Mouse (Mus musculus) spleen, adult 2 months (tissue): ENCODE measurements around the gene Olfr1277. TPM values are rescaled to one million over a fixed set of nuclear protein-coding genes. Genes with fewer than 3 reads are reported as not detected.

Experiments
- DNase-seq, 2 experiments: peaks; one replicate each; pipeline versions ENCODE4 v3.0.0 to v3.0.0-alpha.2; 2012 to 2021; ENCODE audit warnings: low spot score in 2 of 2, low read depth in 1 of 2
- H3K27ac ChIP-seq: fragments of 200-500 bp; 2 replicates; pipeline ENCODE4 v1.5.1; 2012; ENCODE audit warnings: low read length, inconsistent platforms; ENCODE audit not compliant: insufficient read depth
- H3K27me3 ChIP-seq: fragments of 200-500 bp; 2 replicates; pipeline ENCODE4 v1.6.1; 2012; ENCODE audit warnings: mild to moderate bottlenecking, moderate library complexity, low read length, inconsistent platforms; ENCODE audit not compliant: control insufficient read depth, insufficient read depth
- H3K36me3 ChIP-seq: fragments of 200-500 bp; 2 replicates; pipeline ENCODE4 v1.6.1; 2012; ENCODE audit warnings: mild to moderate bottlenecking, low read length, inconsistent platforms; ENCODE audit not compliant: control insufficient read depth, insufficient read depth
- H3K4me1 ChIP-seq: fragments of 200-500 bp; 2 replicates; pipeline ENCODE4 v1.6.1; 2011; ENCODE audit warnings: inconsistent platforms; ENCODE audit not compliant: control insufficient read depth, insufficient read depth, insufficient read length
- H3K4me3 ChIP-seq: fragments of 200-500 bp; 2 replicates; pipeline ENCODE4 v1.5.1; 2011; ENCODE audit warnings: mild to moderate bottlenecking, inconsistent platforms; ENCODE audit not compliant: insufficient read depth, insufficient read length; ENCODE audit errors: extremely low read depth
- CTCF ChIP-seq: fragments of 200-500 bp; IDR thresholded peaks from 2 replicates; pipeline ENCODE4 v1.5.1; 2011; ENCODE audit warnings: mild to moderate bottlenecking, inconsistent platforms; ENCODE audit not compliant: insufficient read depth, insufficient read length, insufficient replicate concordance; ENCODE audit errors: extremely low read depth
- POLR2A ChIP-seq: fragments of 200-500 bp; IDR thresholded peaks from 2 replicates; pipeline ENCODE4 v1.6.1; 2011; ENCODE audit warnings: low read depth, low read length, inconsistent platforms
- WGBS: fragments of 180-500 bp; shearing (Covaris S2); methylation state at CpG from one replicate; pipeline ENCODE4 v1.1.7; 2018; 5-methylcytosine and 5-hydroxymethylcytosine counted together
- polyA plus RNA-seq: library from polyadenylated mRNA; depleted of rRNA; stranded (reverse); fragments of >200 nt; gene quantifications from 2 replicates; pipeline ENCODE4 v1.2.3, GENCODE M21; 2012; rRNA removed

Olfr1277 gene
- polyA plus RNA-seq = not detected in 2 replicates

- no peaks in the 10 kb centered on the region for H3K27me3 ChIP-seq
- H3K27ac ChIP-seq = no peak within 1 kb of the TSS
- H3K4me3 ChIP-seq = no peak within 1 kb of the TSS
- 75% methylated on average over 2 of the region's 2 CpGs for WGBS
- no peak for DNase-seq
- no peak for TF ChIP-seq CTCF
- TF ChIP-seq POLR2A = no peak
- H3K4me1 ChIP-seq = no peaks in the 10 kb centered on the region
- H3K36me3 ChIP-seq = no peaks in the 10 kb centered on the region
Measured at GRCm38 (mm10) chr2:111274006-111274405, at the start of gene Olfr1277. Olfr1277 (minus strand) TSS chr2:111274106.

GRCm38 (mm10) chr2:111313717-111314116, 39.8 kb upstream of the Olfr1277 start, which contains the start of gene Olfr1280:
Olfr1280 (plus strand) TSS chr2:111314017.
- Histone ChIP-seq H3K36me3 (no peaks in the 10 kb centered on the region), H3K4me3 (no peak within 1 kb of the TSS), H3K27ac (no peak within 1 kb of the TSS), H3K27me3 (no peaks in the 10 kb centered on the region), H3K4me1 (no peaks in the 10 kb centered on the region)
- DNase-seq = no peak
- TF ChIP-seq CTCF (no peak), POLR2A (no peak)

GRCm38 (mm10) chr2:111300374-111300773, 26.5 kb upstream of the Olfr1277 start, which contains the start of gene Olfr1279:
Olfr1279 (plus strand) TSS chr2:111300635.
- TF ChIP-seq POLR2A (no peak), CTCF (no peak)
- no peak for DNase-seq
- H3K27me3 ChIP-seq = no peaks in the 10 kb centered on the region
- H3K4me3 ChIP-seq = no peak within 1 kb of the TSS
- H3K4me1 ChIP-seq = no peaks in the 10 kb centered on the region
- no peaks in the 10 kb centered on the region for H3K36me3 ChIP-seq
- H3K27ac ChIP-seq = no peak within 1 kb of the TSS

GRCm38 (mm10) chr2:111298541-111298940, 24.6 kb upstream of the Olfr1277 start:
- DNase-seq = no peak
- Histone ChIP-seq H3K4me1 (no peaks in the 10 kb centered on the region), H3K36me3 (no peaks in the 10 kb centered on the region), H3K27me3 (no peaks in the 10 kb centered on the region), H3K27ac (no peak overlapping the region), H3K4me3 (no peak overlapping the region)
- TF ChIP-seq CTCF (no peak), POLR2A (no peak)

- Histone ChIP-seq H3K27ac (no peak within 1 kb of the TSS), H3K27me3 (no peaks in the 10 kb centered on the region), H3K4me1 (no peaks in the 10 kb centered on the region), H3K4me3 (no peak within 1 kb of the TSS), H3K36me3 (no peaks in the 10 kb centered on the region)
- no peak for DNase-seq
- TF ChIP-seq CTCF (no peak), POLR2A (no peak)
Measured at GRCm38 (mm10) chr2:111289836-111290235, 15.9 kb upstream of the Olfr1277 start, which contains the start of gene Olfr1278. Olfr1278 (plus strand) TSS chr2:111290136.

GRCm38 (mm10) chr2:111254216-111254615, 19.7 kb downstream of the Olfr1277 start, which contains the start of gene Olfr1276:
Olfr1276 (plus strand) TSS chr2:111254516.
- TF ChIP-seq CTCF (no peak), POLR2A (no peak)
- no peak for DNase-seq
- no peak within 1 kb of the TSS for H3K4me3 ChIP-seq
- no peaks in the 10 kb centered on the region for H3K27me3 ChIP-seq
- H3K36me3 ChIP-seq = no peaks in the 10 kb centered on the region
- no peaks in the 10 kb centered on the region for H3K4me1 ChIP-seq
- no peak within 1 kb of the TSS for H3K27ac ChIP-seq

- WGBS = 94% methylated on average over 1 of the region's 1 CpGs
- Histone ChIP-seq H3K36me3 (no peaks in the 10 kb centered on the region), H3K4me3 (no peak within 1 kb of the TSS), H3K27me3 (no peaks in the 10 kb centered on the region), H3K4me1 (no peaks in the 10 kb centered on the region), H3K27ac (no peak within 1 kb of the TSS)
- TF ChIP-seq CTCF (no peak), POLR2A (no peak)
- DNase-seq = no peak
Measured at GRCm38 (mm10) chr2:111235186-111235585, 38.7 kb downstream of the Olfr1277 start, which contains the start of gene Olfr1275. Olfr1275 (minus strand) TSS chr2:111235286.
